Mouse (Mus musculus): ENCODE results near the gene Ubald2.
"Not testable (repeated sequence)": the region's sequence is repeated elsewhere in the genome, so short reads cannot be mapped to it uniquely, and the experiment has no call there.

Ubald2 gene

DNA sequence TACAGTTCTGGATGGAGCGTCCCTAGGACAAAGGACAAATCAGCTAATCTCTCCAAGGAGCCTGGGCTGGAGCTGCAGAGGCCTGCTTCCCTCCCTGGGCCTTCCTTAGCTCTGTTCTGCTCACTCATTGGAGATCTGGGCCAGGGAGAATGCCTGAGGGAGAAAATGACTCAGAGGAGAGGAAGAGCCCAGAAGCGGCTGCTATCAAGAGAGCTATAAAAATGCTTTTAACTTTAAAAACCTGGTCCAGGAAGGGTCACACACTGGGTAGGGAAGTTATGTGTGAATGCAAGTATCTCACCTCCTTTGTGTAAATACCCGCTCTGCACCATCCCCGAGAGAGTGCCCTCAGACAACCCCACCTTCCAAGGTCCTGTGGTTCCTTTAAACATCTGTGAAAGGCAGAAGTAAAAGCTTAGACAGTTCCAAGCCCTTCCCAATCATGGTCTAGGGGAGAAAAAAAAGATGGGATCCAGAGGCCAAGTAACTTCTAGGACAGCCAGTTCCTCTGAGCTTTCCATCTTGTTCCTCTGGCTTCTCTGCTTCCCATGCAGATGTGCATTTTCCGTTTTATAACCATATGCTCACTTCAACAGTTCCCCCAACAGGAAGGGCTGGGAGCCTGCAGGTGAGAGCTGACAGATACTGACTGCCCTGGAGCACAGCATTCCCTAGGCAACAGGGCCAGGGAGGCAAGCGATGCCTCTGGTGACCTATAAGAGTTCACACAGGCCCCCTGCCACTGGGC, 17.5 kb upstream of the Ubald2 start:
- no peak for DNase-seq (ENCODE audit: low spot score in 2 of 2)

DNA sequence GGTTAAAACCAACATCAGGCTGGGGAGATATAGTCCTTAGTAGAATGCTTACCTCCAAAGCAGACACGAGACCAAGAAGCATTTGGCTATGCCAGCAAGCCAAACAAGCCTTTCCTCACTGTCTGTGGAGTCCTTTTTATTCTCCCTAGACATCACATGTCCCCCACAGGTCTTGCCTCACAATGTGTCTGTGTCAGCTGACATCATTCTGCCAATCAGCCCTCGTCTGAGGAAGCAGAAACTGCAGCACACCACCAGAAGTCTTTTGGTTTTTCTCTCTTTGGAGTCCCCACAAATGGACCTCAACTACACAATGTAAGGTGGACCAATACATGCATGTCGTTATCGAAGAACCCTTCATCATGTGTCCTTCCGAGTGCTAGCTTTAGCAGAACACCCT, 16.8 kb upstream of the Ubald2 start:
- no peak for DNase-seq (ENCODE audit: low spot score in 2 of 2)

DNA sequence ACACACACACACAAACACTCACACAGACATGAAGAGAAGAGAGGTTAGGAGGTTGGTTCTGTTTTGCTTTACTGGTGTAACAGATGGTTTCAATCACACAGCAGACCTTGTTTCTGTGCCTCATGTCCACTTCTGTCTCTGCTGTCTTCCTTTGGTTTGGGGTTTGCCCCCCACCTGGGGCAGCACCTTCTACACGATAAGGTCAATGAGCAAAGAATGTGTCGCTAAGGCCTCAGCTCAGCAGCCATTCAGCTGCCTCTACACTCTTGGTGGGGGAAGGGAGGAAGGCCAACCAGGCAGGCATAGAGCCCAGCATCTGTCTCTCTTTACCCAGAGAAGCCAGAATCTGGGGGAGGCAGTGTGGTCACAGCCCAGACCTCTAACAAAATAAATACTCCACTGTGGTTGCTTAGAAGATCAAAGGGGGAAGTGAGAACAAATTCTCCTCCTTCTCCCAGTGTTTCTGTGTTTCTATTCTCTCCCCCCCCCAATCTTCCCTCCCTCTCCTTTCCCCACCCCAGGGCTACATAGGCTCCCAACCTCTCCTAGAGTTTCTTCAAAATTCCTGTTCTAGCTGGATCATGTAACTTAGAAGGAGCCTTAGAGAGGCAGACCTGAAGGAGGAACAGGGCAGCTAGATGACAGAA, 15.6 kb upstream of the Ubald2 start:
- DNase-seq (ENCODE audit: low spot score in 2 of 2), result no peak

DNA sequence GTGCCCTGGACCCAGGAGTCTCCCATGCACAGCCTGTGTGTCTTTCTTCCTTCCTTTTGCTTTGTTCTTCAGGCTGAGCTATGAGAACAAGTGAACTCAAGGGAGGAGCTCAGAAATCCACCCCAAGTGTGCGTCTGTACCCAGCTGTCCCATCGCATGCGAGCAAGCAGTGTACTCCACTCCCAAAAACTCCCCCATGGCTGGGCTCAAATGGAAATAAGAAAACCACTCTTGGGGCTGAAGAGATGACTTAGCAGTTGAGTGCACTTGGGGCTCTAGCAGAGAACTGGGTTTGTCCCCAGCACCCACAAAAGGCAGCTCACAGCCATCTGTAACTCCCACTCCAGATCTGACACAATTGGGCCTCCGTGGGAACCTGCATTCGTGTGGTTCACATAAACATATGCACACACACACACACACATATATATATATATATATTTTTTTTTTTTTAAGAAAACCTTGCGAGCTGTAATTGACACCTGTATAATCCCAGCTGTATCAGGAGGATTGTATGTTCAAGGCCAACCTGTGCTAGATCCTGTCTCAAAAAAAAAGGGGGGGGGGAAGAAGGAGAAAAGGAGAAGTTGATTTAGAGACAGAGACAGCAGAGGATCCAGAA, 14.9 kb upstream of the Ubald2 start:
- DNase-seq (ENCODE audit: low spot score in 2 of 2), result no peak

DNA sequence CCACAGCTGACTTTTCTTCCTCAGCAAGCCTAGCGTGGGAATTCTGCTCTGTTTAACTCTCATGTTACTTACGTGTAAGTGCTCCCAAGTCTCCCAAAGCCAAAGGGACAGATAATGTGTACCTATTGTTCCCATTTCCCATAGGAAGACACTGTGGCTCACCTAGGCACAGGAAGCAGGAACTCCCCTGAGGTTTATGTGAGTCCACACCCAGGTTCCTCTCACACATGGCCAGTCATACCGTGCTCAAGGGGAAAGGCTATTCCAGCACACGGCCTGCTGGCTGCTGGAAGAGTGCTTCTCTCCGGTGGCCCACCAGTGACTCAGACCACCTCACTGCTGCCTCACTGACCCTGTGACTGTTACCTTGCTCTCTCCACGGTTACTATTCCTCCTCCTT, 12.8 kb upstream of the Ubald2 start:
- no peak for DNase-seq (ENCODE audit: low spot score in 2 of 2)

DNA sequence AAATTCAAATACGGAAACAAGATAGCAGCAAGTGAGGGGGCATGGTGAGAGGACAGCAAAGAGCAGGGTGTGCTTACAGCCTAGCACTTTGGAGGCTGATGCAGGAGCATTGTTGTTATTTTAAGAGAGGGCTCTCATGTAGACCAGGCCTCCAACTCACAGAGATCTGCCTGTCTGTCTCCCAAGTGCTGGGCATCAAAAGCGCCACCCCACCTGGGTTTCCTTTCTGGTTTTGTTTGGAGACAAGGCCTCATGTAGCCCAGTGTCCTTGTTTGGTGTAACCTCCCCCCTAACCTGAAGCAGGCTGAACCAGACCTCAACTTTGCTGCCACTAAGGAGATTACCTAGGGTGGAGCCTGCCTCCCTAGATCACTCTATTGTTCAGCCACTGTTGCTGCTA, 11.3 kb upstream of the Ubald2 start:
- no peak for DNase-seq (ENCODE audit: low spot score in 2 of 2)

DNA sequence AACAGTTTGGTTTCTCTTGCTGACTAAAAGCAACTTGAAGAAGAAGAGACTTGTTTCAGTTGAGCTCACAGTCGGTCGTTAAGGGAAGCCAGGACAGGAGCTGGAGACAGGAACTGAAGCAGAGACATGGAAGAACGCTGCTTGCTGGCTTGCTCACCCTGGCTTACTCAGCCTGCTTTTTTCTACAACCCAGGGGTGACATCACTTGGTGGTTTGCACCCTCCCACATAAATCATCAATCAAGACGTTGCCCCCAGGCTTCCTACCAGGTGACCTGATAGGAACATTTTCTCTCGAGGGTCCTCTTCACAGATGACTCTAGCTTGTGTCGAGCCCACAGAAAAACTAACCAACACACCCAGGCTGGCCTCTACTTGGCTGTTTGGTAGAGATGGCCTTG, 10.7 kb upstream of the Ubald2 start:
- no peak for DNase-seq (ENCODE audit: low spot score in 2 of 2)

DNA sequence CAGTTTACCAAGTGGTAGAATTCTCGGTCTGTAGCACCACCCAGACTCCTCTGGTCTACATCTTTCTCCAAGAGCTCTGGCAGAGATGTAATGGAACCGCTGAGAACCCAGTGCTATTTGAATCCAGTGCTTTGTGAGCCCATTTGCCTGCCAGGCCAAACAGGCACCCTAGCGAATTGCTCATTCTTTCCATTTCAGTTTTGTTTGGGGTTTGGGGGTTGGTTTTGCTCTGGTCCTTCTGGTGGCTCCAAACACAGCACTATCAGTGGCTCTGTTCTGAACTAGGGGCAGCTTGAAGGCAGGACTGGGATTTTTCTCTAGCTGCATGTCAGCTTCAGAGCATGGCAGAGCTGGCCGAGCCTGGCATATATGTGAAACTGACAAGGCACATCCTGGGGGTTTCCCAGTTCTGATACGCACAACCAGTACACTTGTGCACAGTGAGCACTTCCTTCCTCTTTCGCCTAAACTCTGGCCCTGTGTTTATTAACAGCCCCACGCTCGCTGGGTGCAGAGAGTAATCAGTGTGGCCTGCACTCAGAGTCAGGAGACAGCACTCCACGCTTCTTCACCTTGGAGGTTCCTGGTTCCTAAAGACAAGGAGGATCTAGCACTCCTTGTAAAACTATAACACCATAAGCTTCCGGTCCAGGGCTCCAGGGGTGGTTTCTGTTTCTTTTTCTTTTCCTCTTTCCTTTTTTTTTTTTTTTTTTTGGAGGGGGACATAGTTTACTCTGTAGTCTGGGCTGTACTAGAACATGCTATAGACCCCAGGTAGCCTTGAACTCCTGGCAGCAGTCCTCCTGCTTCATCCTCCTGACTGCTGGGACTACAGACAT, 9.9 kb upstream of the Ubald2 start:
- DNase-seq (ENCODE audit: low spot score in 2 of 2), result no peak

DNA sequence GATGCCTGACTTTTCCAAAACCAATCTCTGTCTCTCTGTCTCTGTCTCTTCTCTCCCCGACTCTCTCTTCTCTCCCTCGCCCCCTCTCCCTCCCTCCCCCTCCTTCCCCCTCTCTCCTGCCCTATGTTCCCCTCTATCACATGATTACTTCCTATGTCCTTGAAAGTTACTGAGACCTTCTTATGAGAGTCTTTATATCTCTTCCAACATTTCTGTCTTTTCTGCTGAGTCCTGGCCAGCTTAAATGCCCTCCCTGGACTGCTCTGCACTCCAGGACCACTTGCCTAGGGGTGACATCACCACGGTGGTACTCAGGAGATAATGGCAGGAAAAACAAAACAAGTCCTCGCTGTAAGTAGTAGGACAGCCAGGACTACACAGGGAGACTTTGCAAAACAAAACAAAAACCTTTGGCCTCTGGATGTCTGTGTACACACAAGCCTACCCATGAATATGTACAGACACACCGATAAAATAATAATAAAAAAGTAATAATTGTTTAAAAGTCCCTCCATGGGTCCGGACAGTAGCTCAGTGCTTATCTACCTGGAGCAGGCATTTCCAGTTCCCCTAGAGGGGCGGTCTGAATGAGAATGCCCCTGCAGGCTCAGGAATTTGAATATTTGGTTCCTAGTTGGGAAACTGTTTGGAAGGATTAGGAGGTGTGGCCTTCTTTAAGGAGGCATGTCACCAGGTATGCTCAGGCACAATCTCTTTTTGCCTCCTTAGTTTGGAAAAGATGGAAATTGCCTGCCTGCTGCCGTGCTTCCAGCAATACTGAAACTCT, 9.1 kb upstream of the Ubald2 start:
- DNase-seq (ENCODE audit: low spot score in 2 of 2), result no peak

DNA sequence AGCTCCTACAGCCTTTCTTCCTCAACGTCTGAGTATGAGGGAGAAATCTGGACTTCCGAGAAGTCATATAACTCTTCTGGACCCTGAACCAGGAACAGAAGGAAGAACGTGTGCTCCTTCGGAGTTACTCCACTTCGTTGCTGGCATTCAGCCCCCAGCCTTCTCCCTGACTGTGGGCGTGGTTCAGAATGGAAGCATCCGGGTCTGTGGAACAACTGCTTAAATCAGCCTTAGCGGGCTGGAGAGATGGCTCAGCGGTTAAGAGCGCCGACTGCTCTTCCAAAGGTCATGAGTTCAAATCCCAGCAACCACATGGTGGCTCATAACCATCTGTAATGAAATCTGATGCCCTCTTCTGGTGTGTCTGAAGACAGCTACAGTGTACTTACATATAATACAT, 7.6 kb upstream of the Ubald2 start:
- not testable (repeated sequence) for DNase-seq (ENCODE audit: low spot score in 2 of 2)

DNA sequence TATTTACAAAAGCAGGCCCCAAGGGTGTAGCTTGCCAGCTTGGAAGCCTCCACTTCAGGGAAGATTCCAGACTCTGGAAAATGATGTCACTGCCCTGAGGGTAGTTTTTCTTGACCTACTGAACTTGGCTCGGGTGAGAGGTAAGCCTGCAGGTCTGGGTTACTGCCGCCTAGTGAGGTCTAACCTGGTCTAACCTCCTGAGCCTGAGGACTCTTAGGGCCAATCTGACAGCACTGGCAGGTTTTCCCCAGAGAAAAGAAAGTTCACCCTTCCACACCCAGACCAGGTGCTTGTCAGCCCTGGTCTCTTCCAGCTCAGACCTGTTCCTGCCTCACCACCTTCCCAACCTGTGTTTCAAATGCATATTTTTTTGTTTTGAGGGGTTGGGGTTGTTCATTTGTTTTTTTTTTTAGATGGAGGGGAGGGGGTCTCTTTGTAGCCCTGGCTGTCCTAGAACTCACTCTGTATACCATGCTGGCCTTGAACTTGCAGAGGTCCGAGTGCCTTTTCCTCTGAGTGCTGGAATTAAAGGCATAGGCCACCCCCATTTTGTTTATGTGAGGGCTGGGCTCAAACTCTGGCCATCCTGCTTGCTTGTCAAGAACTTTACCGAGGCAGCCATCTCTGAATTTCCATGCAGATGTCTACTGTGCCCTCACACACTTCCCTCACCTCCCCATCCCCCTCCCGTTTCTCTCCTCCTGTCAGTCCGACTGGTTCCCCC, 6.9 kb upstream of the Ubald2 start:
- DNase-seq (ENCODE audit: low spot score in 2 of 2), result no peak

DNA sequence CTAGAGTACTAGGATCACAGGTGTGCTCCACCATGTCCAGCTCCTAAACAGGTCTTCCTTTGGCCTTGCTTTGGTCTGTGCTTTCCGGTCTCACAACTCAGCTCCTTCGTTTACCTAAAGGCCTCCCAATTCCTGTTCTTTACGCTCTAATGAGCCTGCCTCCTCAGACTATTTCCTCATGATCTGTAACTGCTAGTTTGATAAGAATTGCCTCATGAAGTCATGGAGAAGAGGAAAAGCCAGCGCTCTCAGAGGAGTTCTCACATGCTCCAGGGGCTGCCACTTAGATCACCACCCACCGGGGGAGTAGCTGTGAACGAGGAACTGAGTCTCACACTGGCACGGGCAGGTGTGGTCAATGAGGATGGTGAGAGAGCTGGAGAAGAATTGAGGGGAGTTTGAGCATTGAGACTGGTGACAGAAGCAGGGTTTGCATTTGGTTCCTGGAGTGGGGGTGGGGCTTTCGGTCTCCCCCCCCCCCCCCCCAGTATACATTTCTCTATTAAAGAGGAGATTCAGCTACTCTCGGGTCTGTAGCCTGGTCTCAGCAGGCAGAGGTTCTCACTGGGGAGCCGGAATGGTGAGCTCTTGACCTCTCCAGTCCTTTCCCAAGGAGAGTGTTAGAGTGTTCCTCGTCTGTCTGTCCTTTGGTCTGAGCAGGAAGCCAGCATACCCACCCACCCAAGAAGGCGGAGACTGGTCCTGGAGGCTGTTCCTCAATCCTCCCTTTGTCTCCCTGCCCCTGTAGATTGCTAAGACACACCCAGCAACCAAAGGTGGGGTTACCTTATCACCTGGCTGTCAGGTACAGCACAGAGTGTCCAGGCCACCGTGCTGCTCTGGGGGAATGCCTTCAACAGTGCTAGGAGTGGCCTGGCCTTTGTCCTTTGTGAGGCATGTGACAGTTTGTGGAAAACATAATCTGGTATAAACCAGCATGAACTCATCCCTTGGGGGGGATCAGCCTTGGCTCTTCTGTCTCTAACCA, 4.7 kb upstream of the Ubald2 start:
- DNase-seq (ENCODE audit: low spot score in 2 of 2), result no peak

DNA sequence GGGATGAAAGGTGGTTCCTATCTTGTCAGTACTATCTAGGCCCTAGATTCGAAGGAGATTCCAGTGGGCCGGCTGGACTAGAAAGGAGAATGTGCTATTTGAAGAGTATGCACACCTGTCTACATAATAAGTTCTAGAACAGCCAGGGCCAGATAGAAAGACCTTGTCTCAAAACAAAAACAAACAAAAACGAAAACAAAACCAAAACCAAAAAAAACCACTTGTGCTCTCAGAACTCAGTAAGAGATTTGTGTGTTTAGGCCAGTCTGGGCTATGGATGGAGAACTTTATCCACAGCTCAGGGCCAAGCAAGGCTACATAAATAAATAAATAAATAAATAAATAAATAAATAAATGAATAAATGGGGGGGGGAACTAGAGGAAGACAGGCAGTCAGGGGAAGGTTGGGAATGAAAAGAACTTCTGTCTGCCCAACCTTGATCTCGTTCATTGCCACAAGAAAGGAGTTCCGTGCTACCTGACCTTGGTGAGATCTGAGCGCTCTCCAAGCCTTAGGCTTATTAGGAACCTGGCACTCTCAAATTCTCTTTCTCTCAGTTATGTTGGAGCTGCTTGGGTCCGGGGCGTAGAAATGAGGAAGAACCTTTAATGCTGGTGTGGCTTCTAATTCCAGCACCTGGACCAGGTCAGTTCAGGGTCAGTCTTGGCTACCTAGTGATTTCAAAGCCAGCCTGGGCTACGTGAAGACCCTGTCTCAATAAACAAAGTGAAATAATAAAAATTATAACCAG, 3.9 kb upstream of the Ubald2 start:
- no peak for DNase-seq (ENCODE audit: low spot score in 2 of 2)

DNA sequence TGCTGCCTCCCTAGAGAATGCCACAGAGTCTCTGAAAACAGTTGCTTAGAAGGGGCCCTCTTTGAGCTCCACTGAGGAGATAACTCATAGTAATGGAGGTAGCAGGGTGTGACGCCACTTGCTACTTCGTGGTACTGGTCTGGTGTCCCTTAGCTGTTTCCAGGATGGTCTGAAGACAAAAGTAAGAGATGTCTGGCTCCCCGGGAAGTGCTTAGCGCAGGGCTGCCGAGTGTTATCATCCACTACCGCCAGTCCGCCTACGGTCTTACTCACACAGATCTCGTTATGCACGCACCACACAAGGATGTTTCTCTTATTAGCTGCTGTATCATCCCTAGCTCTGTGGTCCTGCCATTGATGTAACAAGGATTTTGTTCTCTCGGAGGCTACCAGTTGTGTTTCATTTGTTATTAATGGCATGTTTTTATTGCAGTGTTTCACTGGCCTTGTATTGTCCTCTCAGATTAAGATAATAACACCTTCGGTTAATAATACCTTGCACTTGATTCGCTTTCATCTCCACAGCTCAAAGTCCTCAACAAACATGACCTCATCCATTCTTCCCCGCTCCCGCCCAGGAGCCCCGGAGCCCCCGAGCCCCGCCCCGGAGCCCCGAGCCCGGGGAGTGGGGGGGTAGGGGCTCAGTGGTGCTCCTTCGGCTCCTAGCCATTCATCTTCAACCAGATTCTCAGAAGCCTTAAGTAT, 3.0 kb upstream of the Ubald2 start:
- no peak for DNase-seq (ENCODE audit: low spot score in 2 of 2)

DNA sequence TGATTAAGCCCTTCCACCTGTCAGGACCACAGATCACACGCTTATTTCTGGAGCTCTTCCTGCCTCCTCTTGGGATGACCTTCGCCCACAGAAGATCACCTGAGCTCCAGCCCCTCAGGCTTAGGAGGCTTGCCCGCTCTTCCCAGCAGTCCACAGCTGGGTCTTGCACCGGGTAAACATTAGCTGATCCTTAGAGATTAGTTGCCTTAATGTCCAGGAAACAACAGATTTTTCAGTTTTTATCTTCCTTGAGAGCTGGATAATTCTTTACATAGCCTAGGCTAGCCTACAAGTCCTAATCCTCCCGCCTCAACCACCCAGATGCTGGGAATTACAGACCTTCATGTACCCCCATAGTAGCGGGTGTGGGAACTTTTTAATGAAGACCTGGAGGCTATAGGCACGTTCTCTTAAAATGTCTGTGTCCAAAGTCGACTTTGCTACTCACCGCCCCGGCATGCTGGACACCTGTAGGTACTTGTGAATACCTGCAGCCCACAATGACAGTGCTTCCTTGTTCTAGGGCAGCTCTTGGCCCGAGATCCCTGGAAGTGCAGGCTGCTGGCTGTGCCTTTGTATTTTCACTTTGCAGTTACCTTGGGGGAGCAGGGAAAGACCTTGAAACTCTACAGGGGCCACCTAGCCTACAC, 2.3 kb upstream of the Ubald2 start:
- DNase-seq (ENCODE audit: low spot score in 2 of 2), result no peak

DNA sequence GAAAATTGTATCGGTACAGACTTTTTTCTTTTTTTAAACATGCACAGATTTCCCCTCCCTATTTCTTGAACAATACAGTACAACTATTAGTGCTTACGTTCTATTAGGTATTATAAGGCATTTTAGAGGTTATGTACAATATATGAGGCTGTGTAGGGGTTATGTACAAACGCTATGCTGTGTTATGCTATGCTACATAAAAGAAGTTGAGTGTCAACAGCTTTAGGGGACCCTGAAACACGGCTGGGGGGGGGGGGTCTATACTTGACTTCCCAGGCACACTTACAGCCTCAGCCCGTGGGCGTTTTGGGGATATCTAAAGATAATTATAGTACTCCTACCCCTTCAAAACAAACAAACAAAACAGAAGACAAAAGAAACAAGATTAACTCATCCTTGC, 1.8 kb upstream of the Ubald2 start:
- DNase-seq (ENCODE audit: low spot score in 2 of 2), result no peak

DNA sequence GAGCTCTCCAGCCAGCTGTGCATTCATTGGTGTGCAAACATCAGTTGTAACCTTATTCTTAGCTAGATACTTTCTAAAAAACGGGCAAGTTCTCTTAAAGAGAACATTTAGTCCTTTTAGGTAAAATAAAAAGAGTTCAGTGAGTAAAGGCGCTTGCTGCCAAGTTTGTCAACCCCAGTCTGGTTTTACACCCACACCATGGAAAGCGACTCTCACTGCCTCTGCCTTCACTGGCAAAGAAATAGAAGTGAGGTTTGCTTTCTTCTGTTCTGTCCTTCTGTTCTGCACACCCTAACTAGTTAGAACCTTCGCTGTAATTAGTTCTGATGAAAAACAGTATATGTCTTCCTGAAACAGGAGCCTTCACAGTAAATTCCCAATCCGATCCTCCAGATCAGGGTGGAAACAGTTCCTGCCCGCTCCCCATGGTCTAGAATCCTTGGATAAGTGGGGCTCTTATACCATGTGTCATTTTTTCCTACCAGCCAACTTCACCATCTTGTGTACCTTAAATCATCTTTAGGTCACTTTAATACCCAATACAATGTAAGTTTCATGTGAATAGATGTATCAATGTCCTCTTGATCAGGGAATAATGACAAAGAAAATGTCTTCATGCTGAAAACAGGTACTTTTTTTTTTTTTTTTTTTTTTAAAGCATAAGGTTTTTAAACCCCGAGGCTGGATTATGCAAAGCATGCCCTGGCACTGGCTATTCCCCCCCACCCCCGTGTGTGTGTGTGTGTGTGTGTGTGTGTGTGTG, 1.1 kb upstream of the Ubald2 start:
- peak in 1 of 2 experiments; percentile 71 for DNase-seq (ENCODE audit: low spot score in 2 of 2)
